Mouse (Mus musculus): ENCODE results near the gene Cd200r1.

DNA sequence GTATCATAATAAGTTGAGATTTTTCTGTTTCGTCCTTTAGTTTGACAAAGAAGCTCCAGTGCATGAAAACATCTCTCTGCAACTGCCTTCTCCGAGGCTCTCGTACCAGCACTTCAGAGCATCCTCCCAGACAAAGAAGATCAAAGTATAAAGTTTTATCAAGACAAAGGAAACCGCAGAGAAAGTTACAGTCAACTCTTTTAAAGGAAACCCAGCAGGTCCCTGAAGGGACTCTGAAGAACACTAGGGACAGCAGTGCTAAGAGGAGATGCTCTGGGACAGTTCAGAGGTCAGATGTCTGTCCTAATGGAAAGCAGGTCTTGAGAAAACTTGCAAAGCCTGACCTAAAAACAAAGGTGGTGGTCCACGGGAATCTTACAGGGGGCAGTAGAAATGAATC, 29.9 kb upstream of the Cd200r1 start:
- TF ChIP-seq CTCF (IDR thresholded peaks at IDR 0.05; ENCODE audit: low read depth, low read length) (no peak), TAL1 (conservative IDR thresholded peaks at IDR 0.05; ENCODE audit: low read depth, low read length) (no peak)

All from G1E (cell line).